Mouse (Mus musculus): Measurements from ENCODE around the gene Cav3.

The Cav3 gene

DNA sequence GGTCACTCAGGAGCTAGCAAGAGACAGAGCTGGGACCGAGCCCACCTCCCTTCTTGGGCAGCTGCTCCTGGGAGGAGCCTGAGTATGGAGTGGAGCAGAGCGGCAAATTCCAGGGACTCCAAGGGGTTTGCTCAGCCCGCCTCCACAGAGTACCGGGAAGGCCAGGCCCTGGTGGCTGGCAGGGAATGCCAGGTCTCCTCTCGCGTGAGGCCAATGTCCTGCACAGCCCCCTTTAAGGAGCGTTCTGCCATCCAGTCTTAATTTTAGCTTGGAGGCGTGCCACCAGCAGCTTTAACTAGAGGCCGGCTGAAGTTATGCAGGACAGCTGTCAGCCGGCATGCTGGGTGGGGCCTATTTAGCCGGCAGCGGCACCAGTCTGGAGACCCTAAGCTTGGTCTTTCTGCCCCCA lies at the start of gene Cav3:
TSS of gene Cav3 (plus strand) at position 165 of the 409 bp plus-strand sequence.
- no peak for DNase-seq (ENCODE audit: low spot score)

DNA sequence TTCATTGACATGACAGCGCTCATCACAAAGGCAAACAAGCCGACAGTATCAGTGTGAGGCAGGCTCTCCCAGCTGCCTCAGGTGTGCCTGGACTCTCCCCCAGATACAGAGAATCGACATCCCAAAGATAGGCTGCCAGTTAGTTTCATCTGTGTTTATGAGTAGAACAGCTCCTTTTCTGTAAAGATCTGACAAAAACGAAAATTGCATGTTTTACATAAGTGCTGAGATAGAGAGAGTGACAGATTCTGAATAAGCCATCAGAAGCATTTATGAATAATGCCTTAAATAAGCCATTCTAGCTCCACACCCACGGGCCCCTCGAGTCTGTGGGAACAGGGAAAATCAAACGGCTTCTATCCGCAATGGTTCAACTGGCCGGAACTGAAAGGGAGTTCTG lies 40.0 kb upstream of the Cav3 start:
- no peak for DNase-seq (ENCODE audit: low spot score)

DNA sequence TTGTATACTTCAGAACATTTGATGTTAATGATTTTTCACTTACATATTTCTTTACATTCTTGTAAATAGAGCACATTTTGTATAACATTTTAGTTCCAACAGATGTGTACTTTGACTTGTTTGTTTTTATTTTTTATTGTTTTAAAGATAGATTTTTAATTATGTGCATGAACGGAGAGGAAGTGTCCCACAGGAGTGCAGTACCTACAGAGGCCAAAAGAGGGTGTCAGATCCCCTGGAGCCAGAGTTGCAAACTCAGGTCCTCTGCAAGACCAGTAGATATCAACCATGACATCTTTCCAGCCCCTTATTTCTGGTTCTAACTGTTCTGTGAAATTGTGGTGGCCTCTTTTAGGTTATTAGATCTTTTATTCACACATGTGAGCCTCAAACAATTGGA lies 38.4 kb upstream of the Cav3 start:
- DNase-seq (ENCODE audit: low spot score) = no peak

DNA sequence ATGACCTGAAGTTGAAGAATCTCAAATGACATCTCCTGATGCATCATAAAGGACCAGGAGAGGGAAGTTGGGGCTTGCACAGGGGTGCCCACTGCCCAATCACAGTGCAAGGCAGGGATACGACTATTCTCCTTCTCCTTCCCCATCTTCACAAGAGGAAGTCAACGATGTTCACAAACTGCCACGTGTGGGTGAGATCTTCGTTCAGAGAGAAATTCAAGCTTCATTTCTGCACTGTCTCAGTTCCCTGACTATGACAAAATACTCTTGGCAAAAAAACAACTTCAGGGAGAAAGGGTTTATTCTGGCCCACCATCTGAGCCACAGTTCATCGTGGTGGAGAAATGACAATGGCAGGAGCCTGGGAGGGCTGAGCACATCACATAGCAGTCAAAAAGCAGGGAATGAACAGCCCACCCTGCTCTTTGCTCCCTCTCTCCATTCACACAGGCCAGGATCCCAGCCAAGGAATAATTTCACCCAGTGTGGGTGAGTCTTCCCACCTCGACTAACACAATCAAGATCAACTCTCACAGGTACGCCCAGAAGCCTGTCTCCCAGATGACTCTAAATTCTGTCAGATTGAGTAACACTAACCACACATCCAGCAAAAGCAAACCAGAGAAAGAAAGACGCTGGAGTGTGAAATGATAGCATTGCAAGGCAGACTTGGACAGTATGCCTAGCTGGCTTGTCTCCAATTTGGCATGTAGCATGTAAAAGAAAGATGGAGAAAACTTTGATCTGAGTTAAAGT lies 35.4 kb upstream of the Cav3 start:
- DNase-seq (ENCODE audit: low spot score) = no peak

DNA sequence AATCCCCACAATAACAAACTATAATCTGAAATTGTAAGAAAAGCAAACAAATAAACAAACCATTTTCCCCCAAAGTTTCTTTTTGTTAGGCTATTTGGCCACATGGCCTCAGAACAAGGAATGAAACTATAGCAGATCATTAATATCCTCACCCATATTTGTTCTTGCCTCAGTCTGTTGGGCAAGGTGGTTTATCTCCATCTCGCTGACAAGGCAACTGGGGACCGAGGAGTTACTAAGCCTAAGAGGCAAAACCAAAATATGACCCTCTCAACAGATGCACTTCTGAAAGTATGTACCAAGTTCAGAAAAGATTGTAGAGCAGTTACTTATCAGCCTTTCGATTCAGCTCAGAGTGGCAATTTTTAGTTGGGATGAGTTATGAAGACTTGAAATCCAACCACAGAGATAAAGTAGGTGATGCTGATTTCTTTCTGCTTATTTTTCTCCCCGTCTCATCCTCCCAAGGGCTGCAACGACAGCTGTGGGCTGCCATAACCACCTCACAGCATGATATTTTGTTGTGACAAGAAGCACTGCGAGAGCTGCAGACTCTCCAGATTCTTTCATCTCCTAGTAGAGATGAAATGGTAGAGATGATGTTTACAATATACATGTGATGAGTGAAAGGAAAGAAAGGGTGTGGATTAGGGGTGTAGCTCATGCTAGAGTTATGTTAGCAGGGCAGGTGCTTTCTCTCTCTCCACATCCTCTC lies 33.1 kb upstream of the Cav3 start:
- no peak for DNase-seq (ENCODE audit: low spot score)

DNA sequence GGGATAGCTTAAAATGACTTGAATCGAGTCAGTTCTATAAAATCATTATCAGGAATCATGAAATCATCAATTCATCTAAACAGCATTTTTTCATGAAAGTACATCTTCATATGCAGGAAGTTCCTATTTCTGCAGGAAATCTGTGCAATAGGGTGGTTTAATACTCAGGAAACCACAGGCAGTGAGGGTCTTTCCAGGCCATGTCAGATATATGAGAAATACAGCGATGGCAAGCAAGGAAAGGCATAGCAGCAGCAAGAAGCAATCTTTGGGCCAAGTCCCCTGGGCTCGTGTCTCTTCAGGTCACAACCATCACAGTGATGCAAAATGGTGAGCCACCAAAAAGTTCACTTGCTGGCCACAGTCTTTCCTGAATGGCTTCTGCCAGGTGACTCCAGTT lies 13.6 kb upstream of the Cav3 start:
- DNase-seq (ENCODE audit: low spot score) = no peak

DNA sequence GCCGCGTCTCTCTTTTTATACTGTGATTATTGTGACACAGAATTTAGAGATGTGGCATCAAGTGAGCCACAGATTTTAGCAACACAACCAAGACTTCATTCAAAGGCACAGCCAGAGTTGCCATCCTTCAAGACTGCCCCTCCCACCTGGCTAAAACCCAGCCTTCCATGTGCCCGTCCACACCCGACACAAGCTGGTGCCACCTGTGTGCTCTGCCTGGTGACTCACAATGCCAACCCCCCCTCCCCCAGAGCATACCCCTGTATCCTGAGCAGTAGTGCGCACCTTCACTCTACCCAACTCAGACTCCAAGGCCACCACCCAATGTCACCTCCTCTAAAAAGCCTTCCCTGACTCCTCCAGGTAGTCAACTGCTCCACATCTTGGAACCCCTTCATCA lies 2.2 kb downstream of the Cav3 start:
- DNase-seq (ENCODE audit: low spot score) = no peak

DNA sequence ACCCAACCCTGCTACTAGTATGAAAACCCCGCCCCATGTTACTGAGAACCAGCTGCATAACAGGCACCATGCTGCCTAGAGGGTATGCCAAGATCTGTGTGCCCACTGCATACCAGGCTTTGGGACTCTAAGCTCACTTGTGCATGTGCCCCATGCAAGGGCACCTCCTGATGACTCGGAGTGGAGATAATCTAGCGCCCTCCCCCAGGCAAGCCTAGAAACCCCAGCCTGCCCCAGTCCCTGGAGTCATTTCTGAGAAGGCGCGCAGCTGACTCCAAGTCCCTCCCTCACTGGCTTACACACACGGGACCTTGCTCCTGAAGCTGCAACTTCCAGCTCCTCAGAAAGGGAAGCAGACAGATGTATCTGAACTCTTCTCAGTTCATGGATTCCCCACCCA lies 4.0 kb downstream of the Cav3 start:
- no peak for DNase-seq (ENCODE audit: low spot score)

DNA sequence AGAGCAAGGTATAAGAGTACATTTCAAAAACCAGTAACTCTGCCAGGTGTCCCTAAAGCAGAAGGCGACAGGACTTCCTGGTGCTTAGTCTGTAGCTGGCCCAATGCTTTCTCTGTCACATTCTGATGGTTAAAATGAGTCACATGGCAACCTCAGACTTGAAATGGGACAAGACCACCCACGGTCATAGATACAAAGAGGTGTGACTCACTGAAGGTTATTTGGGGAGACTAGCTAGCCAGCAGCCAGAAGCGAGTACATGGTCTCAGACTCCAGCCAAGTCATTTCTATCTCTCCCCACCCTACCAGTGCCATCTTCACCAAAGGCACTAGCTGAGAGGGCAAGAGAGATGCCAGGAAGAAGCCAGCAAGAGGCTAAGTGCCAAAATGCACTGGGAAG lies 6.1 kb downstream of the Cav3 start:
- DNase-seq (ENCODE audit: low spot score) = no peak

DNA sequence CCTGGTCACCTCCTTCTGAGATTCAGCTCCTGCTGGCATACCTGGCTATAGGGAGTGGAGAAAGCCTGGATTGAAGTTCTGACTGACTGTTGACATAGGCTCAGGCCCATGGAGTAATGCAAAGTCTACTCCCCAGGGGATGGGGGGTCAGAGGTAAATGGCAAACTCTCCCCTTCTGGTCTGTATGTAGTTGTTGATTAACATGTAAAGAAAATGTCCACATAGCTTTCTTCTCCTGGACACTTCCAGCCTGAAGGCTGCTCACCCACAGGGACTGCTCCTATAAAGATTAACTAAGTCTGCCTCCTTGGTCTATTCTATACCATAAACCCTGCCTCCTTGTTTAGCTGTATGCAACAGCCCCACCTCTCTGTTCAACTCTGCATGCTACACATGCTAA lies 6.7 kb downstream of the Cav3 start:
- DNase-seq (ENCODE audit: low spot score) = no peak

DNA sequence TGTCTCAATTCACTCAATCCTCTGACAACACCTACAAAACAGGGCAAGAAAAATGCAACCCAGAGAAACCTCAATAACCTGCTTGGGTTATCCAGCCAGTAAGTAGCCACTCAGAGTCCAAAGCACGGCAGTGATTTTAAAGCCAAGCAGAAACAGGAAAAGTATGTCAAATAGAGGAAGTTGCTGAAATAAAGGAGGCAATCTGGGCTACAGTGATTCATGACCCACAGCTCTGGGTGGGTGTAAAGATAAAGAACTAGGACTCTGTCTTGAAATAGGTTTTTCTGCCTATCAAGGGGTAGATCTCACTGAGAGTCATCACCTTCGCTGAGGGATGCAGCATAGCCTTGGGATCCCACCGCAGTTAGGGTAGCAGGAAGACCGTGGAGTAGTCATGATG lies 12.3 kb downstream of the Cav3 start:
- DNase-seq (ENCODE audit: low spot score) = no peak

DNA sequence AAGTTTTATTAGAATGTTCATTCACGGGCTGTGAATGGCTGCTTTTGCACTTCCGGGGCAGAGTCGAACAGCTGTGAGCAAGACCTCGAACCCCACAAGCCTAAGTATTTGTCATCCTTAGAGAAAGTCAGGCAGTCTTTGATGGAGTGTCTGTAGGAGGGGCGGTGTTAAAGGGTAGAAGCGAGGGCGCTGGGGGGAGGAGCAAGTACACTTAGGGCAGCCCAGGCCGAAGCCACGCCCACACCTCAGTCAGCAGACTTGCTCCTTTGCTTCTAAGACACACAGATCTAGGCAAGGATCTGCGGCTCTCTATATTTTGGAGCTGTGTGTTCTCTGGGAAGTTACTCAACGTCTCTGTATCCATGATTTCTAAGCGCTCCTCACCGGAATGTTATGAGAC lies 20.6 kb downstream of the Cav3 start:
- no peak for DNase-seq (ENCODE audit: low spot score)

DNA sequence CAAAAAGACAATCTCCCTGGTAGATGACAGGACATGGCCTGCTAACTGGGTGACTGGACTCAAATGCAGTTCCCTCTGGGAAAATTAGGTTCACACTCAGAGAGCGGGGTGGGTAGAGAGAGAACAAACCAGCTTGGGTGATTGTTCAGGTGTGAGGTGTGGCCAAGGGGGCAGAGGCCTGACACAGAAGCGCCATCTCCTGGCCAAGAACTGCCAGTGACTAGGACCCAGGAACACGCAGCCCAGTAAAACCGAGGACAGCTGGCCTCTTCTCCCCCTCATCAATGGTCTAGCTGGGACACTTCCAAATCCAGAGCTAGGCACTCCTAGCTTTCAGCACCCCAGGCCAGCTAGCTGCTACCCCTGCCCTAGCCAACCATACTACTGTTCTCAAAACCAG lies 25.0 kb downstream of the Cav3 start:
- no peak for DNase-seq (ENCODE audit: low spot score)

DNA sequence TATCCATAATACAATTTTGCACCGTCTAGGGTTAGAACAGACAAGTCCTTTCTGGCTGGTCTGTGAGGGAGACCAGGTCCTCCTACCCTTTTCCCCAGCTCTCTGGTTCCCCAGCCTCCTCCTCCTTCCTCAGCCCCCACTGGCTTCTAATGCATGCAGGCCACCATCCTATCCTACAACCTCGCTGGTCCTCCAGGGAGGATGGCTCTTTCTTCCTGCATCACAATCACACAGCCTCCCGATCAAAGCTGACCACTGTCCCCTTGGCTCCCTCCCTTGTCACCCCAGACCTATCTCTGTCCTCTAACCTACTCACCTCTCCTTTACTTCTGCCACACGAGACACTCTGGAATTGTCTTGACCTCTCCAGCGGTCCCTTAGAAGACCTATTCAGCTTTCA lies 28.7 kb downstream of the Cav3 start:
- no peak for DNase-seq (ENCODE audit: low spot score)

DNA sequence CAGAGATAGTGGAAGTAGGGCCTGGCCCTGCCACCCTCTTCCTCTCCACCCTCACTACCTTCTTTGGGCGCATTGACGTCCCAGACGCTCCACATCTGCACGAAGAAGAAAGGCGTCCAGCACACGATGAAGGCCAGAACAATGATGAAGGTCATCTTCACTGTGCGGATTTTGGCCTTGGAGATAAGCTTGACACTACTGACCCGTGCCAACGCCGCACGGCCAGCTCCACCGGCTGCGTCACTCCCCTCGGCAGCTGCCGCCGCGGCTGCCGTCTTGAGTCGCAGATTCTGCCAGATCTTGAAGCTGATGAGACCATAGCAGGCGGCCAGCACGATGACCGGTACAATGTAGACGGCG lies 29.5 kb downstream of the Cav3 start:
- DNase-seq (ENCODE audit: low spot score) = no peak

DNA sequence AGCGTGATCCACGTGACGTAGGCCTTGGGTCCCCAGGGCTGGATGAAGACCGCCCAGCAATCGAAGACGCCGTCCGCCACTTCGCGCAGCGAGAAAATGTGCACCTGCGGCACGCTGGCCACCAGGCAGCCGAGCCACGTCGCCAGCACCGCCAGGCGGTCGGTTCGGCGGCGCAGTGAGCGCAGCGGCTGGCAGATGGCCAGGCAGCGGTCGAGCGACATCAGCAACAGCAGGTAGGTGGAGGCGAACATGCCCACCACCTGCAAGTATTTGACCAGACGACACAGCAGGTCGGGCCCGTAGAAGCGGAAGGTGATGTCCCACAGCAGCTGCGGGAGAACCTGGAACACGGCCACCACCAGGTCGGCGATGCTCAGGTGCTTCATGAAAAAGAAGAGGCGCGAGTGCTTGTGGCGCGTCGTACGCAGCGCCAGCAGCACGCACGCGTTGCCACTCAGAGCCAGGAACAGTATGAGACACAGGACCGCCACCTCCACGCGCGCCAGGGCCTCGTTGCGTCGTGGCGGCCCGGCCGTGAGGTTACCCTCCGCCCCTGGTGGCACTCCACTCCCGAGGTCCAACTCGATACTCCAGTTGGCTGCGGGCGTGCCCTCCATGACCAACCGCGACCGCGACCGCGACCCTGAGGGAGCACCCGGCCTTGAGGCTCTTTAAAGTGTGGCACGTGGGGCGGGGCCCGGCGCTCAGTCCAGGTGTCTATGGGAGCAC lies 30.0 kb downstream of the Cav3 start:
- DNase-seq (ENCODE audit: low spot score) = no peak

DNA sequence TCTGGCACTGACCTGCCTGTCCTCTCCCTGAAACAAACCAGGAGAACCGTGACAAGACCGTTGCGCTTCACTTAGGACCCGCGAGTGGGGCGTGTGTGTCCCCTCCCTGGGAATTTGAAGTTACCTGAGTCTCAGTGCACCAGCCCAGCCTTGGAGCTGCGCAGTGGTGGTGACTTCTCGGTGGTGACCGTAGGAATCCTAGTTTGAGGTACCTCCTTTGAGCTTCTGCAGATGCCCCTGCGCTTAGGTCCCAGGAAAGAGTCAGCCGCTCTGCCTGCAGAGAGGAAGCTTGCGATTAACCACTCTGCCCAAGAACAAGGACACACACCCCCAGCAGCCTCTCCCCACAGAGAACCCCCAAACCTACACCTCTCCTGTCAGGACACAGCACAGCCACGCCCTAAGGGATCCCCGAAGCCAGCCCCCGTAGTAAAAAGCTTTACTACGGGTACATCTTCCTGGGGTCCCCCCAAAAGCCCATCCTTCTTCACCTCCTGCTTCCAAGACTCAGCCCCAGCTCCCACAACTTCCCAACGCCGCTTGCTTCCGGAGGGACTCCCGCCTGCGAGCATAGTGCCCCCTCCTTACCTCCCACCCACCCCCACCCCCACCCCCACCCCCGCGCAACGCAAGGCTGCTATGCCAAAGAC lies 30.7 kb downstream of the Cav3 start, which contains the start of gene Oxtr:
TSS of gene Oxtr (minus strand) at position 34 of the 650 bp plus-strand sequence.
- DNase-seq (ENCODE audit: low spot score) = no peak

DNA sequence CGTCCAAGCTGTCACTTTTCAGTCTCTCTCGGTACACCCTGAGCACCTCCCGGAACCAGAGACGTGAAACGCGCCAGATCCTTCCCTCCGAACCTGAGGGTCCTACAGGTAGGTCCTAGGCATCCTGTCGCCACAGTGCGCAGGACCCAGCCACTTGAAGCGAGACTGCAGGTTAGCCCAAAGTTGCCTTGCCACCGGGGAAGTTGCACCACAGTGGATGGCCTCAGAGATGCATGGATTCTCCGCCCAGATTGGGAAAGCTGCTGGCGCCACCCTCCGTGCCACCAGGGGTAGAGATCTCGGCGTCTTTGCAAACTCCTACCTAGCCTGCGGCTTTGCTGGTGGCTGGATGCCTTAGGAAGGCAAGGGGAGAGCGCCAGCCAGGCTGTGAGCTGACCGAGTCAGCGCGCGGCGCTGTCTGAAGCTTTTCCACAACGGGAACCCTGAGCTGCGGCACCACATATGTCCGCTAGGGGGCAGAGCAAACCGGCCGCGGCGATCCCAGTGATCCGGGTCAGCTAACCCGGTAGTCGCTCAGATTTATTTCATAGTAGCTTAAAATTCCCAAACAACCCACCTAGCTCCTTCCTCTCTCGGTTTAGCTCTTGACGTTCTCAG lies 31.4 kb downstream of the Cav3 start:
- DNase-seq (ENCODE audit: low spot score) = peak; percentile 85

DNA sequence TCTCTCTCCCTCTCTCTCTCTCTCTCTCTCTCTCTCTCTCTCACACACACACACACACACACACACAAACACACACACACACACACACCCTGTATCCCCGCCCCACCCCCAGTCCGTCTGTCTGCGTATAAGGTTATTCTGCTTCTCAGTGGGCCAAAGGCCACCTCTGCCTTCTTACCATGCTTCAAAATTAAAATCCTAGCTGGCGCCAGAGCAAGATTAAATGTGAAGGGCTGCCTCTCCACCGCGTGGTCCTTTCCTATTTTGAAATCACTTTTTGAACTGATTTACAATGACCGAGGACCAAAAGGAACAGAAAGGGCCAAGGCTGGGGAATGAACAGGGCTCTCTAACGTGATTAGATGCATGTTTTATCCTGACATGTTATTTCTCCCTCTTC lies 32.2 kb downstream of the Cav3 start:
- no peak for DNase-seq (ENCODE audit: low spot score)

DNA sequence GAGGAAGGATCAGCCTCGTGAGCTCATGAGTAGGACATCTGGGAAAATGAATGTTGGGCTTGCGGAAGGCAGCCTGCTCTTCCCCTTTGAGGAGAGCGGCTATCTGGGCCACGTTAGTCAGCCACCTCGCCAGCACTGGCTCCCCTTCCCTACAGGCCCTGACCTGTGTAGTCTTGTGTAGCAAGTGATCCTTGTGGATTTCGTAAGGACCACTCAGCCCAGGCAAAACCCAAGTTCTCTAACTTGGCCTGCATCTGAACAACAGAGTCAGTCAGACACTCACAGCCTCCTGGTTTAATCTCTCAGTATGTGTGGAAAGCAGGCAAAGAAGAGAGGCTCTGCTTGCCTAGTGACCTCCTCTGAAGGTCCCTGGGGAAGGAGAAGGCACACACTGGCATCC lies 33.4 kb downstream of the Cav3 start:
- no peak for DNase-seq (ENCODE audit: low spot score)

DNA sequence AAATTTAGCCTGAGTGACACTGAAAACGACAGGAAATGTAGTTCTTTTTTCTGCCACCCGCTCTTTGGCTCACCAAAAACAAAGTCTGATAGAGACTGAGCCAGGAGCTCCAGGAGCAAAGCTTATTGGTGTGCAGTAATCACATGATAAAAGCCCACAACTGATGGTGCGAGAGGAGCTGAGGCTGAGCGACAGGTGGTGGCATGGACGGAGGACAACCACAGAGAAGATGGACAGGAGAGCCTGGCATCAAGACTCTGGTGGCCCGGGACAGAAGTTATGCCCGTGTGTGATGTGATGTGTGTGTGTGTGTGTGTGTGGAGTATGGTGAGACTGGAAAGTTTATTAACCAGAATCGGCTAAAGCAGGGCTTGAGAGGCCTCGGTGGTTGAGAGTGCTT lies 34.1 kb downstream of the Cav3 start:
- DNase-seq (ENCODE audit: low spot score) = no peak

DNA sequence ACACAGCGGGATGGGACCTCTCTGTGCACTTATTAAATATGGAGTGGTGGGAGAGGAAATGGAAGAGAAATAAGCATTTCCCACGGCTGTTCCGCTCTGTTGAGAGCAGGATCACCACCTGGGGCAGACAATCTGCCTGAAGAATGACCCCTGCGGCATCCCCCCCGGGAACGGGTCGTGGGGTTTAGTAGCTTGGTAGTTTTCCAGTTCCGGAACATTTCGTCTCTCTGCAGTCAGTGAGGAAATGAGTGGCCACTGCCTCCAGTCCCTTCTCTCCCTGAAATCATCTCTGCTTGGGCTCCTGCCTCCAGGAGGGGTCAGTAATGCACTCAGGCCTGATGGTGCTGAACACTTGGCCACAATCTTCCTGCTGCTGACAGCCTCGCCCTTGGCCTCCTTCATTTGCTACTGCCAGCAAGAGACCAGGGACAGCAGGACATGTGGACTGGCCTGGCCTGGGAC lies 35.3 kb downstream of the Cav3 start:
- DNase-seq (ENCODE audit: low spot score) = no peak

Measured in urinary bladder, postnatal 25 days (tissue).